Mouse (Mus musculus) cerebellum, postnatal 36 days (tissue): ENCODE results near the gene Col8a2.

Experiments used
- DNase-seq, 2 experiments: peaks; one replicate each; pipeline ENCODE4 v3.0.0; 2021 to 2022; ENCODE audit warnings: mixed read lengths in 2 of 2

The Col8a2 gene

GRCm38 (mm10) chr4:126332358-126332757 lies 45.8 kb downstream of the Col8a2 start:
- DNase-seq = no peak

GRCm38 (mm10) chr4:126339461-126339860 lies 52.9 kb downstream of the Col8a2 start:
- DNase-seq = no peak

- DNase-seq = no peak
These were observed 56.9 kb downstream of the Col8a2 start for GRCm38 (mm10) chr4:126343451-126343850.

GRCm38 (mm10) chr4:126360069-126360468 lies 73.5 kb downstream of the Col8a2 start:
- DNase-seq = no peak
